Comparison of ENCODE assay signal across 13 mouse cellular contexts in the genomic region with DNA sequence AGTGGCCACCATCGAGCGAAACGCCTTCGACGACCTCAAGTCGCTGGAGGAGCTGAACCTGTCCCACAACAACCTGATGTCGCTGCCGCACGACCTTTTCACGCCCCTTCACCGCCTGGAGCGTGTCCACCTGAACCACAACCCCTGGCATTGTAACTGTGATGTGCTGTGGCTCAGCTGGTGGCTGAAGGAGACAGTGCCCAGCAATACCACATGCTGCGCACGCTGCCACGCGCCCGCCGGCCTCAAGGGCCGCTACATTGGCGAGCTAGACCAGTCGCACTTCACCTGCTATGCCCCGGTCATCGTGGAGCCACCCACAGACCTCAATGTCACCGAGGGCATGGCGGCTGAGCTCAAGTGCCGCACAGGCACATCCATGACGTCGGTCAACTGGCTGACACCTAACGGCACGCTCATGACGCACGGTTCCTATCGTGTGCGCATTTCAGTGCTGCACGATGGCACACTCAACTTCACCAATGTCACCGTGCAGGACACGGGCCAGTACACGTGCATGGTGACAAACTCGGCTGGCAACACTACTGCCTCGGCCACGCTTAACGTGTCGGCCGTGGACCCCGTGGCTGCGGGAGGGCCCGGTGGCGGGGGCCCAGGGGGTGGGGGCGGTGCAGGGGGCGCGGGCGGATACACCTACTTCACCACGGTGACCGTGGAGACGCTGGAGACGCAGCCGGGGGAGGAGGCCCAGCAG. TPM values are rescaled to one million over a fixed set of nuclear protein-coding genes. Genes with fewer than 3 reads are reported as not detected.
DNase-seq lines count a peak whose midpoint lies in the region; ATAC-seq and TF ChIP-seq lines count a peak whose summit lies in the region.
"Had no signal": no experiment of that assay in that cellular context is flagged by ENCODE, and none has a peak within 500 bp of the region (broad histone marks: within the 10 kb centered on the region; RNA-seq: fewer than 3 reads in every experiment).

No protein-coding gene starts in this region.

- H3K9ac ChIP-seq in kidney, embryonic 16.5 days (replicated peaks; ENCODE audit: low read length) = no peak overlapping the region
- no peak overlapping the region for H3K9ac ChIP-seq in liver, postnatal 0 days (replicated peaks)

- 0 out of 2 replicates have a peak, but pooled peaks cover 4% of the 10 kb centered on the region for H3K4me1 ChIP-seq in kidney, embryonic 16.5 days (ENCODE audit: insufficient read depth, low read length)
- H3K4me1 ChIP-seq in liver, postnatal 0 days (ENCODE audit: insufficient read depth) = peaks cover 12% of the 10 kb centered on the region

- WGBS in kidney, embryonic 16.5 days = 53% methylated on average over 56 of the region's 57 CpGs
- WGBS in liver, postnatal 0 days (ENCODE audit: insufficient replicate concordance) = 44% methylated on average over 51 of the region's 57 CpGs

- intact Hi-C loops in left cerebral cortex, postnatal 14 days (cut with DNase I) = loop anchor here (2.0 kb wide), 1 partner anchor 17 kb away; no protein-coding TSS in a partner anchor

- peaks cover 6% of the 10 kb centered on the region; the same call in 1 of the 2 replicates for H3K9me3 ChIP-seq in kidney, embryonic 16.5 days (ENCODE audit: low read length)
- H3K9me3 ChIP-seq in liver, postnatal 0 days (ENCODE audit: low read length) = no peaks in the 10 kb centered on the region

- H3K27me3 ChIP-seq in kidney, embryonic 16.5 days (ENCODE audit: insufficient read depth, low read length) = peaks cover 55% of the 10 kb centered on the region
- H3K27me3 ChIP-seq in liver, postnatal 0 days (ENCODE audit: insufficient read depth, low read length) = peaks cover 49% of the 10 kb centered on the region

- no peak for TF ChIP-seq CTCF in liver, postnatal 0 days (IDR thresholded peaks at IDR 0.05; ENCODE audit: low read depth)

- H3K4me2 ChIP-seq in kidney, embryonic 16.5 days (replicated peaks; ENCODE audit: low read depth, low read length) = peak overlapping the region; percentile 57; the same call in 1 of the 2 replicates
- no peak overlapping the region for H3K4me2 ChIP-seq in liver, postnatal 0 days (ENCODE audit: low read depth, low read length)

- no peak for ATAC-seq in kidney, embryonic 16.5 days (ENCODE audit: low FRiP score, low TSS enrichment)
- no peak for ATAC-seq in liver, postnatal 0 days
- ATAC-seq: Patski had no signal

- no peaks in the 10 kb centered on the region for H3K36me3 ChIP-seq in kidney, embryonic 16.5 days (ENCODE audit: insufficient read depth, low read length)
- no peaks in the 10 kb centered on the region for H3K36me3 ChIP-seq in liver, postnatal 0 days (replicated peaks; ENCODE audit: insufficient read depth, low read length)

- no peak overlapping the region; the same call in 1 of the 2 replicates for H3K4me3 ChIP-seq in kidney, embryonic 16.5 days (ENCODE audit: low read length)
- H3K4me3 ChIP-seq in liver, postnatal 0 days (ENCODE audit: low read depth, low read length) = no peak overlapping the region

- no peak overlapping the region for H3K27ac ChIP-seq in kidney, embryonic 16.5 days (ENCODE audit: low read length)
- no peak overlapping the region for H3K27ac ChIP-seq in liver, postnatal 0 days (ENCODE audit: low read depth)

- no peak for TF ChIP-seq EP300 in liver, postnatal 0 days (IDR thresholded peaks at IDR 0.05; ENCODE audit: low read depth)

- DNase-seq in cerebellum, adult 11-12 months = peak; percentile 58
- DNase-seq in cerebellum, postnatal 36 days = no peak
- no peak for DNase-seq in kidney, postnatal 36 days
- peak; percentile 7 for DNase-seq in thymus, postnatal 4 days
- DNase-seq in thymus, postnatal 10 days (ENCODE audit: low spot score in 2 of 2) = no peak
- DNase-seq in liver, postnatal 0 days = peak; percentile 14
- no peak for DNase-seq in left cerebral cortex, postnatal 14 days (ENCODE audit: low spot score in 2 of 2)
- DNase-seq: heart, postnatal 10 days; kidney, postnatal 10 days had no signal

RNA-seq across cellular contexts. Expression of a gene that starts 3.5 kb away (rescaled TPM):
- polyA plus RNA-seq in kidney, embryonic 16.5 days (2015; fragmentation: Nextera tagmentation; extraction: Ambion mirVana) = 6.9 and 7.7 TPM in 2 replicates
- 38.9 and 44.3 TPM in 2 replicates for polyA plus RNA-seq in liver, postnatal 0 days (2015; fragmentation: Nextera tagmentation; extraction: Ambion mirVana)
- 10 to 100 TPM; 11.2 to 13.4 TPM for total RNA-seq in left cerebral cortex, postnatal 14 days (2021)
- polyA plus RNA-seq: embryonic facial prominence, embryonic 11.5 days; Patski had no signal

RNA-seq across cellular contexts. Expression of a gene that starts 6.1 kb away (rescaled TPM):
- 88.1 and 89.5 TPM in 2 replicates for polyA plus RNA-seq in kidney, embryonic 16.5 days (2015; fragmentation: Nextera tagmentation; extraction: Ambion mirVana)
- polyA plus RNA-seq in liver, postnatal 0 days (2015; fragmentation: Nextera tagmentation; extraction: Ambion mirVana) = 59.7 and 63.1 TPM in 2 replicates
- 10 to 100 TPM; 60.6 to 63.2 TPM for total RNA-seq in left cerebral cortex, postnatal 14 days (2021)

RNA-seq across cellular contexts. Expression of a gene that starts 32.8 kb away (rescaled TPM):
- 0.25 and 0.32 TPM in 2 replicates for polyA plus RNA-seq in kidney, embryonic 16.5 days (2015; fragmentation: Nextera tagmentation; extraction: Ambion mirVana)
- polyA plus RNA-seq in liver, postnatal 0 days (2015; fragmentation: Nextera tagmentation; extraction: Ambion mirVana) = not detected in 2 replicates
- total RNA-seq in left cerebral cortex, postnatal 14 days (2021) = 100 to 1,000 TPM; 269 to 330 TPM
- polyA plus RNA-seq: liver, embryonic 16.5 days had no signal

RNA-seq across cellular contexts. Expression of a gene that starts 34.7 kb away (rescaled TPM):
- 117 and 127 TPM in 2 replicates for polyA plus RNA-seq in kidney, embryonic 16.5 days (2015; fragmentation: Nextera tagmentation; extraction: Ambion mirVana)
- polyA plus RNA-seq in liver, postnatal 0 days (2015; fragmentation: Nextera tagmentation; extraction: Ambion mirVana) = 32.4 and 35.9 TPM in 2 replicates
- total RNA-seq in left cerebral cortex, postnatal 14 days (2021) = 100 to 1,000 TPM; 145 to 164 TPM

RNA-seq across cellular contexts. Expression of a gene that starts 34.7 kb away (rescaled TPM):
- 15.4 and 17.8 TPM in 2 replicates for polyA plus RNA-seq in kidney, embryonic 16.5 days (2015; fragmentation: Nextera tagmentation; extraction: Ambion mirVana)
- polyA plus RNA-seq in liver, postnatal 0 days (2015; fragmentation: Nextera tagmentation; extraction: Ambion mirVana) = 3.3 and 4.1 TPM in 2 replicates
- total RNA-seq in left cerebral cortex, postnatal 14 days (2021) = 10 to 100 TPM; 26.5 to 32.5 TPM

Comparison
In these comparisons a context has a peak if more than half of its experiments do, and no peak if none do; other contexts are left out.
1. DNase-seq: peak in cerebellum, adult 11-12 months (single experiment), thymus, postnatal 4 days (single experiment) and liver, postnatal 0 days (single experiment); none in cerebellum, postnatal 36 days (0 of 2), kidney, postnatal 36 days (0 of 2), thymus, postnatal 10 days (0 of 2) and left cerebral cortex, postnatal 14 days (0 of 2).